Mouse (Mus musculus) splenic B cell, adult 2 months (primary cell): ENCODE data around the gene Tmem132d.

Experiments
- DNase-seq: peaks from one replicate; pipeline ENCODE4 v3.0.0-alpha.2; 2011; ENCODE audit warnings: low read depth, low spot score
- H3K27me3 ChIP-seq: 2 replicates; pipeline ENCODE4 v1.6.1; 2012; ENCODE audit warnings: mild to moderate bottlenecking, low read length, moderate library complexity, mixed read lengths; ENCODE audit not compliant: control insufficient read depth, poor library complexity, insufficient read depth, severe bottlenecking
- H3K36me3 ChIP-seq: 2 replicates; pipeline ENCODE4 v1.6.1; 2012; ENCODE audit warnings: mild to moderate bottlenecking, low read length, moderate library complexity, mixed read lengths; ENCODE audit not compliant: control insufficient read depth, poor library complexity, insufficient read depth, severe bottlenecking

Gene Tmem132d

DNA sequence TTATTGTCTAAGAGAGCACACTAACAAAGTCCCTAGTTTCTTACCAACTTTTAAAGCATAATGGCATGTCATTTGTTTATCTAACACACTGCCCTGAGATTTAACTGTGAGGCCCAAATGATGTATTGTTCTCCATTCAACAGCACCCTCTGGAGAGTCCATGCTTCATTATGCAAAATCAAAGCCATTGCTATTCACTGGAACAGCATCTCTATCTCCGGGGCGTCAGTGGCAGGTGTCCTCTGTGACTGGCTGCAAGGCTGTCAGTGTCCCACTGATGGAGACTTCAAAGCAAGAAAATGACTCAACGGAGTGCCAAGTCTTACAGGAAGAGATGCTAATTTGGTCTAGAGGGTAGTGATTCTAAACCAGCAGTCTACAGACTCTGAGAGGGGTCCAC is 508.8 kb downstream of the Tmem132d start:
- no peaks in the 10 kb centered on the region for H3K36me3 ChIP-seq
- DNase-seq = no peak

DNA sequence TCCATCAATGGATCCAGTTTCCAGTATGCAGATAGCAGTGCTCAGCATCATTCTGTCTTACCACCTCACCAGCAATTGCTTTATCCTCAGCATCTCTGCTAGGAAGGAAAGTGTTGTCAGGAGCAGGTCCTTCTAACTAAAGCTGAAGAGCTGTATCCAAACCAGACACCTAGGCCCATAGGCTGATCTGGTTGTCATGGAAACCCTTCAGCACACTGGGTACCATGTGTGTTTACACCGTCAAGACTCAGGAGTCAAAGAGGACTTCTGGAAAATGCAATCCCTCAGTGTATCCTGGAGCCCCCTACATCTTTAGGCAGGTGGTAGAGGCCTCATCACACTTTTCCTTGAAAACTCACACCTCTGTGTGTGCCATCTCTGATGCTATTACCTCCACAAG is 513.7 kb downstream of the Tmem132d start:
- Histone ChIP-seq H3K36me3 (no peaks in the 10 kb centered on the region), H3K27me3 (no peaks in the 10 kb centered on the region; the same call in 1 of the 2 replicates)
- no peak for DNase-seq

More for the DNA sequence above, 508.8 kb downstream of the Tmem132d start:
- no peaks in the 10 kb centered on the region; the same call in 1 of the 2 replicates for H3K27me3 ChIP-seq

DNA sequence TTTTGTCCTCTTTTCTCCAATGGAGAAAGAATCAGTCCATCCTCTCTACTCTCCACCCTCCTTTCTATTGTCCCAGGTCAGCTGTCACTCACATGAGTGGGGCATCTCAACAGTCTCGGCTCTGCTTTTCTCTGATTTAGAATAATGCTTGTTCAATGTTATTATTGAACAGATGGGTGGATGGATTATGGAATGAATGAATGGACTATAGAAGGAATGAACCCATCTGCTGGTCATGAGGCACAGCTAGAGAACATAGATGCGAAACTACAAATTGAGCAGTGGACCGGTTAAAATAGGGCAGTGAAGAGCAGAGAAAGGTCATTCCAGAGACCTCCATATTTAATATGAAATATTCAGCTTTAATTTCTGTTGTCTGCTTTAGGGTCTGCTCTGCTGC is 514.5 kb downstream of the Tmem132d start:
- Histone ChIP-seq H3K36me3 (no peaks in the 10 kb centered on the region), H3K27me3 (no peaks in the 10 kb centered on the region; the same call in 1 of the 2 replicates)
- no peak for DNase-seq

DNA sequence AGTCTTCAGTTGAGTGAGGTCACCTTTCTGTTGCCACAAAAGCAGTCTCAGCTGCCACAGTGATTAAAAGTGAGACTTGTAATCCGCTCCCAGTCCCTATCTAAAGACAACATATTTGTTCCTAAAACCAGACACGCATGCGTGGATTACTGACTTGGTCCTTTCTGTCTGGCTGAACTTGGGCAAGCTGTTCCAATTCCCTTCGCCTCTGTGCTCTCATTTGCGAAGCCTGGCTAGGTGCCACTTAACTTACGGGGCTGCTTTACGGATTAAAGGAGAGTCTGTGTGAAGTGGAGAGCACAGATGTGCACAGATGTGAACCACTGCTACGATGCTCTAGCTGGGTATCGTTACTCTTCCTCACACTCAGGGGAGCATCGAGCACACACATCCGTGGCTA is 518.7 kb downstream of the Tmem132d start:
- Histone ChIP-seq H3K36me3 (no peaks in the 10 kb centered on the region), H3K27me3 (no peaks in the 10 kb centered on the region)
- no peak for DNase-seq

DNA sequence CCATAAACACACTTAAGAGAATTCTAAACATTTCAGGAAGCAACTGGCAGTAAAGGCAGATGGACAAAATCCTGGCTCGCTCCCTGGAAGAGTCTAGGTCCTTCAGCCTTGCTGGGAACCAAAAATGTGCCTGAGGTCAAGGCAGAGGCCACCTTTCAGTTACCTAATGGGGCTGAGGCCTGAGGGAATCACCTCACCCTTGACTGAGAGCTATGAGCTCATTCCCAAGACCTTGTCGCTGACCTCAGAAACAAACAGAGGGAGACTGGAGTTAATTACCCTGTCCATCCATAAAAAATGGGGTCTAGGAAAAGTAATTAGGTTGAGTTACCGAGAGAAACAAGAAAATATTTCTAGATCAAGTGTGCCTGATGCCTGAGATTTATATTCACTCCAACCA is 521.3 kb downstream of the Tmem132d start:
- Histone ChIP-seq H3K36me3 (no peaks in the 10 kb centered on the region), H3K27me3 (no peaks in the 10 kb centered on the region)
- DNase-seq = no peak

DNA sequence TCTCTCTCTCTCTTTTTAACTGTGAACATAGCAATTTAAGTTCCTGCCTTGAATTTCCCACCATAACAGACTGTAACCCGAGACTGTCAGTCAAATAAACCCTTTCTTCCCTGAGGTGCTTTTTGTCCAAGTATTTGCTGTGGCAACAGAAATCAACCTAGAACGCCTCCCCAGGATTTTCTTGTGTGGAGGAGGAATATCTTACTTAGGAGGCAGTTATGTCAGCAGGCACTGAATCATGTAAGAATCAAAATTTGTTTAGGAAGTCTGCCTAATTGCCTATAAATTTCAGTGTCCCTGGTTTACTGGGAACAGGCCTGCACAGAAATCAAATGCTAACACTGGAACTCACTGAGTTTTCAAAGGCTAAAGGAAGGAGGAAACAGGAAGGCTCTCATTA is 522.5 kb downstream of the Tmem132d start:
- no peak for DNase-seq
- no peaks in the 10 kb centered on the region for H3K27me3 ChIP-seq
- H3K36me3 ChIP-seq = no peaks in the 10 kb centered on the region

DNA sequence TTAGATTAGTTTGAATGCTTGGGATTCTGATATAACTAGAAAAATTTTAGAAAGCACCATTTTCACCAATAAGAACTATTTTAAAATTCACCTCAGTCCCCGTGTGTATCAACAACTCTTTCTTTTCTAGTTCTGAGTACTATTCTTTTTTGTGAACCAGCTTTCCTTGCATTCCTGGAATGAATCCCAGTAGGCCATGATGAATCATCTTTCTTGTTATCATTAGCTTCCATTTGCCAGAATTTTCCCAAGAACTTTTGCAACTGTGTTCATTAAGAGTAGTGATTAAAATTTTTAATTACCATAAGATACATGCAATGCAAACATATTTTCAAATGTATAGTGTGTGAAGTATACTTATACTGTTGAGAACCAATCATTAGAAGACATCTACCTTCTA is 537.7 kb downstream of the Tmem132d start:
- Histone ChIP-seq H3K27me3 (no peaks in the 10 kb centered on the region), H3K36me3 (no peaks in the 10 kb centered on the region)
- no peak for DNase-seq

DNA sequence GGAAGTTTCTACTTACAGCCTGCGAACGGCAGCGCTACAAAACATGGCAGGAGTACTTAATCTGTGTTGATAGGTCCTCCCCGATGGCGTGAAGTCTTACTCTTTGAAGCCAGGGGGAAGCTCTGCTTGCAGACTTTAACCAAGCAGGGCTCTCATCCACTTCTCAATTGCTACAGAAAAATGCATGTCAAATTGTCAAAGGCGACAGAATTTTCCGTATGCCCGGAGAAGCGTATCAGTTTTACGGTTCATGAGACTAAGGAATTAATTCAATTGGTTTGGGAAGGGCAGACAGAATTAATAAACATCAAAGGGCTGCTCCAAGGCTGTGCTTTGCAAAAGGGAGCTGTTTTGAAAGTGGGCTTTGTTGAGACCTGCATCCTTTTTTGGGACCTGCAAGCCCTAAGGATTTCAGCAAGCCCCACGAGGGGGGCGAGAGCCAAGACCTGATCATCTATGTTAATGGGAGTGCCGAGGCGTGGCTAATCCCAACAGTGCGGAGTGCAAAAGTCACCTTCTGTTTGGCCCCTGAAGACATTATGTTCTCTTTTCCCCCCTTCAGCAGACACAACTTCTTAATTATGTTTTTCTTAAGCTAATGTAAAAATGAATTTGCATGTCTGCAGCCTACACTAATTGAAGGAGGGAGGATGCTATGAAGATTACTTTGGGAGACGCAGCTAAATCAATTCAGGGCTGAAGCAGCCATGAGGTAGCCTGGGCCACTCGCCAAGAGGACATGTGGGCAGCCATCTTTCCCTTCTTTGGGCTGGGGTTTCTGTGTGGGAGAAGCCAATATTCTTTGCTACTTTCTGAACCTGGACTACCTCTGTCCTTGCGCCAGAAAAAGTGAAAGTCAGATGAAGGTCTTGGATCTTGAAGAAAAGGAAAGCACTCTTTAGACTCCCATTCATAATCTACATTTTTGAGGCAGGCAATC is 547.0 kb downstream of the Tmem132d start:
- Histone ChIP-seq H3K36me3 (no peaks in the 10 kb centered on the region), H3K27me3 (no peaks in the 10 kb centered on the region)
- DNase-seq = no peak

DNA sequence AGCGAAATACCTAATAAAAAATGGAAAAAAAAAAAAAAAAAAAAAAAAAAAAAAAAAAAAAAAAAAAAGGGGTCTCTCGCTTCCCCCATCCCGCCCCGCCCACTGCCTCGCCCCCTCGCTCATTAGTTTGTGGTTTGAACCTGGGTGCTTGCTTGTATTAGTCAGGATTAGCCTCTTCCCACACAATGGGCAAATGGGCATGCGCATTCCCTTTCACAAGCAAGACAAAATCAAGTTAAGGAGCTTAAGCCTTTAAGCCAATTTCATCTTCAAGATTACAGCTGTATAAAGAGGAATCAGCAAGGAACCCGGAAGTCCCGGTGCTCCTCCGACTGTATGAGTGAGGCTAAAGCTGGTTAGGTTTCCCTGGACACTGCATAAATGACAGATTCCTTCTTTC is 549.9 kb downstream of the Tmem132d start:
- Histone ChIP-seq H3K36me3 (no peaks in the 10 kb centered on the region), H3K27me3 (no peaks in the 10 kb centered on the region)
- DNase-seq = no peak

DNA sequence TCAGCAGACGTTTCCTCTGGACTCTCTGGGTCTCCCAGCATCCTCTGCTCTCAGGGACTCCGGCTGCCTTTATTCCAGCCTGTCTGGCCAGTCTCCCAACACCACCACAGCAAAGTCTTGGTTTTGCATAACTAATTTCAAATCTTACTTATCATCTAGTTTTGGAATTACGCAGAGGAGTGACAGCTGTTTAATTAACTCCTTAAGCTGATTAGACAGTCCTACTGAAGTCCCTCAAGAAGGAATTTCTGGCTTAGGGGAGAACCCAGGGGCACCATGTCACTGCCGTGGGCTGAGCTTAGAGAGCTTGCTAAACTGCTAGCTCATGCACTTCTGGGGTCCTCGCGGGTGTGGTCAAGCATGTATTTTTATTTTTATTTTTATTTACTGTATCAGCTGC is 558.4 kb downstream of the Tmem132d start:
- Histone ChIP-seq H3K27me3 (no peaks in the 10 kb centered on the region), H3K36me3 (no peaks in the 10 kb centered on the region)
- DNase-seq = no peak

DNA sequence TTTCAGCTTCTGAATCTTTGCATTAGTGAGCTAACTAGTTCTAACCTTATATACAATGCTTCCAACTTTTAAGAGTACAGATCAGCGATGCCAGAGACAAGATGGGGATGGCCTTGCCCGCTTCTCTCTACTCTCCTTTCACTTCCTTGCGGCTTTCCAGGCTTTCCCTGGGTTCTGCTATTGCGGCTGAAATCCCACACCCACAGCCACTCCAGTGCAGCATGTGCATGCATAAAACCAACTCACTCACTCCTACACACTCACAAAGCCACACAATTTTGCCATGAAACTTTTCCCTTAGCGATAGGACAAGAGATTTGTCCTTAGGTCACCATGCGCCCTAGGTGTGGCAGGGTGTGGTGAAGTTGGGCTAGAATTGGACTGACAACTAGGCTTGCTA is 567.7 kb downstream of the Tmem132d start:
- no peak for DNase-seq
- Histone ChIP-seq H3K27me3 (no peaks in the 10 kb centered on the region), H3K36me3 (no peaks in the 10 kb centered on the region)

DNA sequence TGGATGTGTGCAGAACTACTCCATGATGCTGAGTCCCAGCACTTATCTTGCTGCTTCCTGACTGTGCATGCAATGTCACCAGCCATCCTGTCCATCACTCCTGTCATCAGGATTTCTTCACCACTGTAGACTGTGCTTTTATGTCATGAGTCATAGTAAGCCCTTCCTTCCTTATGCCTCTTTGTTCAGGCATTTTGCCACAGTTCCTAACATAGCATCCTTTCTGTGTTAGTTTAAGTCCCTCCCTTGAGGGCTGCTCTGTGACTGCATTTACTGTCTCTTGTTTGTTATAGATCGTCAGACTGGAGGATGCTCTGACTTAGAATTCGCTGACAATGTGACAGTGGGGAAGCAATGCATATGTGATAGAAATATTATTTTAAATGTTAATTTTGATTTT is 573.2 kb downstream of the Tmem132d start:
- H3K27me3 ChIP-seq = no peaks in the 10 kb centered on the region
- no peaks in the 10 kb centered on the region; the same call in 1 of the 2 replicates for H3K36me3 ChIP-seq
- DNase-seq = no peak

DNA sequence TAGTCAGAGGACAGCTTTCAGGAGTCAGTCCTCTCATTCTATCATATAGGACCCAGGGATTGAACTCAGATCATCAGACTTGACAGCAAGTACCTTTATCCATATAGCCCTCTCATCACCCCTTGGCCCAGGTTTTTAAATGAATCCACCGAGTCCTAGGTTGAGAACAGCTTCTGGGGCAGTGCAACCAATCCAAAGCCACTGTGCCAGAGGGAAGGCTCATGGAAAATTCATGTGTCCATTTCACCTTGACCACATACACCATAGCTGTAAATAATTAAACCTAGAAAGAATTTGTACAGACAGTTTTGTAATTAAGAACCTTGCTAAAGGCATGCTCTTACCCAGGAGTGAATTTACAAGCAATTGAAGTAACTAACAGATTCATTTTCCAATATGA is 580.6 kb downstream of the Tmem132d start:
- H3K36me3 ChIP-seq = no peaks in the 10 kb centered on the region
- DNase-seq = no peak
- H3K27me3 ChIP-seq = no peaks in the 10 kb centered on the region

DNA sequence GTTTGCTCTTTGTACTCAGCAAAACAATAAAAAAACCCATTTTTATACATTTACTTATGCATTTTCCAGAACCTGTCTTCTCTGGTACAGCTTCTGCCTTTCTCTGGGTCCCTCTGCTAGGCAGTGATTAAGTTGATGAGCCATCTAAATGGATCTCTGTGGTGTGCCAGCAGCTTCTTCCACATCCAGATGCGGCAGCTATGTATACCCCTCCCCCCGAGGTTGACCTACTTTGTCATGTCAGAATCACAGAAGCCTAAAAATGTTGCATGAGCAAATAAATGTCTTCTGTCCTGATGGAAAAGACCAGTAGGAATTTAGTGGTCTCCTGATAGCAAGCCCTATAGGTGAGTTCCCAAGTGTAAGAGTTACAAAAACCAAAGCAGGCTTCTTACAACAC is 601.1 kb downstream of the Tmem132d start:
- no peaks in the 10 kb centered on the region for H3K27me3 ChIP-seq
- no peaks in the 10 kb centered on the region for H3K36me3 ChIP-seq
- DNase-seq = no peak

DNA sequence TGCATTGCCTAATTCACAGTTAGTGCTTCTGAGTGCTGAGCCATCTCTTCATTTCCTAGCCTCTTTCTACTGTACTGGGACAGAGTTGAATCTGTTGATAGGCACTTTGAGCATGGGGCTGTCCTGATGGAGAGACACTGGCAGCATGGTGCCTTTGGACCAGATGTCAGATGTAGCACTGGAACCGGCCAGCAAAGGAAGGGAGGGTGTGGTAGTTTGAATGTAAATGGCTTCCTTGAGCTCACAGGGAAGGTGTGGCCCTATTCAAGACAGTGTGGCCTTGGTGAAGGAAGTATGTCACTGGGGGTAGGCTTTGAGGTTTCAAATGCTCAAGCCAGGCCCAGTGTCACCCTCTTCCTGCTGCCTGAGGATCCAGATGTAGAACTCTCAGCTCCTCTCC is 602.0 kb downstream of the Tmem132d start:
- no peak for DNase-seq
- Histone ChIP-seq H3K27me3 (no peaks in the 10 kb centered on the region), H3K36me3 (no peaks in the 10 kb centered on the region)

DNA sequence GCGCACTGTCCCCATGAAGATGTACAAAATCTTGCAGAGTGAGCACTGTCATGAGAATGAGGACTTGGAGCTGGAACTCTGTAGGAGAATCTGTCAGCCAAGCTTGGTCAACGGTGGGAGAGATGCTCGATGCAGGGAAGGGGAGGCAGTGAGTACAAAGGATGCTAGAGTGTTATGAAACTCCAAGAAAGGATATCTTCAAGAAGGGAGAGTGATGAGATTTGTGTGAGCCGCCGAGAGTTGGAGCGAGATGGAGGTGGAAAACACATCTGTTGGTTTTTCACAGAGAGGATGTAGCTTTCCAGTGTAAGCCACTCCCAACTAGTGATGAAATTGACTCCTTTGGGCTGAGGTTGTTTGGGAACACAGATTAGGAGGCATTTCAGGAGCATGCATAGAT is 604.1 kb downstream of the Tmem132d start:
- Histone ChIP-seq H3K36me3 (no peaks in the 10 kb centered on the region), H3K27me3 (no peaks in the 10 kb centered on the region)
- no peak for DNase-seq
